Mouse (Mus musculus): ENCODE data around the gene Tcf7l2.

The Tcf7l2 gene

DNA sequence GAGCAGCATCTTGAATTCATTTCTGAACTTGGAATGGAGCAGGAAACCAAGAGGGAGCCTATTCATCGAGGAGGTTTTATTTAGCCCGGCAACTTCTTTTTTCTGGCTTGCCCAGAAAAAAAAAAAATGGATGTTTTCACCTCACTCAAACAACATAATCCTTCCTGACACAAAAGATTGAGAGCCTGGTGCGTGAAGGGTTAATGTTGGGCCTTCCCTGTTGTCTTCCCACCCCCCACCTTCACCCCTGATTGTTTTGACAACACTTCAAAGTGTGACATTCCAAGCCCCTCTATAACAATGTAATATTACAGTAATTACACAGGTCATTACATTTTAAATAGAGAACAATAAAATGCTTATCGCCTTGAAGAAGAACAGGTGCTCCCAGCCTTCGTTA, 4.6 kb downstream of the Tcf7l2 start:
- POLR2A ChIA-PET: interaction anchor here in 1 of 4 experiments (0.7 to 2.1 kb wide), 2 partner anchors 15 to 301 kb away, joined by 3 to 6 read pairs; no protein-coding TSS in a partner anchor
- CTCF ChIA-PET: no interaction called here

DNA sequence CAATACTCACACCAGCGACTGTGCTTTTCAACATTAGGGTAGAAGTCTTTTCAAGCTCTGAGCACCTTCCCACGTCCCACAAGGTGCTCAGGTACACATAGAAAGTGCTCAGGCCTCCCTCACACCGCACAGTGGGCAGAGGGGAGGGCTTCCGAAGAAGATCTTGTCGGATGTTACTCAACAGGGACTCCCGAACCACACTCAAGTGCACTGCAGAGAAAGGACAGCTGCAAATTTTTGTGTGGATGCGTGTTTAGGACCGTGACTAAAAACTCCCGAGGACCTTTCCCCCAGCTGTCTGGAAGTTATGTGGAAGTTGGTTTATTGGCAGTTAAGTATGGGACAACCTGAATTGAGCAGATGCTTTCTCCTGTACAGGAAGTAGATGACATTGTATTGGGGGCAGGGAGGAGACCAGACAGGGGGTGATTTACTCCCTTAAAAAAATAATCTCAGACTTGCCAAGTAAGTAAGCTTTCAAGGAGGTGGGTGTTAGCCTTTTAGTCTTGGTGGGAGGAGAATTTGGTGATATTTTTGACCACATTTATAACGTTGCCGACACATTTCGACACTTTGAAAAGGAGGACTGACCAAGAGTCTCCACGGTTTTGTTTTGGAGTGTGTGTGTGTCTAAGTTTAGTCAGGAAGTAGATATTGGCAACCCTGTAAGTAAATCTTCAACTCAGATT, 5.8 kb downstream of the Tcf7l2 start:
- ChIA-PET POLR2A (interaction anchor here in 2 of 4 experiments (0.7 to 1.6 kb wide), 7 partner anchors 14 to 302 kb away, joined by 3 to 7 read pairs (median 3); no protein-coding TSS in a partner anchor), CTCF (interaction anchor here in 2 of 4 experiments (0.6 kb wide), 2 partner anchors 289 to 513 kb away, joined by 4 to 6 read pairs; no protein-coding TSS in a partner anchor)

DNA sequence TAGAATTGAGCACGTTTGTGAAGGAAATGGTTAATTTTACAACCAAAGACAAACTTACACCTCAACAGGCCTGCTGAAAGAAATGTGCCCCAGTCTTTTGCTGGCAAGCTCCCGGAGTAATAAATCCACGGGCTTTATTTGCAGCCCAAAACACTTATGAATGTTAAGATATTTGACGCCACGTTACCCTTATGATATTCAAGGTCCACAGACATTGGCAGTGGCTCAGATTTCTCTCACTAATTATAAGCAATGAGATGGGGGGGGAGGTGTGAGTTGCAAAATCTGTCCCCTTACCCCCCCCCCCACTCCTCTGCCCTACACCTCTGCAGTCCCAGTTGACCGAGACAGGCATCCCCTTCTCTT, 6.3 kb downstream of the Tcf7l2 start:
- ChIA-PET CTCF (no interaction called here), POLR2A (interaction anchor here in 3 of 4 experiments (1.0 to 1.6 kb wide), 6 partner anchors 10 to 128 kb away, joined by 3 to 7 read pairs (median 4); no protein-coding TSS in a partner anchor)

DNA sequence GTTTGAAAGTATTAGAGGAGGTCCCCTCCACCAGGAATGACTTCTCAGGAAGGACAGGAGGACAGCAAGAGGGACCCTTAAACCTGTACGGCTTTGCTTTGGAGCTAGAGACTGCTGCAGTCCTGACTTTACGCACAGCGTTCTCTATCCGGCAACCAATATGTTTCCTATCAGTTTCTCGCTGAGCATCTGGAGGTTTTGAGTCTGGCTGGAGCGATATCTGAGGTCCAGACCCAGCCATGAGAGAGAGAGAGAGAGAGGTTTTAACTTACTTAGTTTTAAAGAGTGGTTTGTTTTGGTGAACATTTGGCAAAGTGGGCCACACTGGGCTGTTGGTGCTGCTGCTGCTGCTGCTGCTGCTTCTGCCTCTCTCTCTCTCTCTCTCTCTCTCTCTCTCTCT, 7.2 kb downstream of the Tcf7l2 start:
- CTCF ChIA-PET: interaction anchor here in 2 of 4 experiments (0.6 to 0.7 kb wide), 2 partner anchors 13 to 160 kb away, joined by 4 read pairs; no protein-coding TSS in a partner anchor
- POLR2A ChIA-PET: interaction anchor here (0.6 to 3.1 kb wide), 10 partner anchors 9 to 1056 kb away, joined by 3 to 23 read pairs (median 3); no protein-coding TSS in a partner anchor

DNA sequence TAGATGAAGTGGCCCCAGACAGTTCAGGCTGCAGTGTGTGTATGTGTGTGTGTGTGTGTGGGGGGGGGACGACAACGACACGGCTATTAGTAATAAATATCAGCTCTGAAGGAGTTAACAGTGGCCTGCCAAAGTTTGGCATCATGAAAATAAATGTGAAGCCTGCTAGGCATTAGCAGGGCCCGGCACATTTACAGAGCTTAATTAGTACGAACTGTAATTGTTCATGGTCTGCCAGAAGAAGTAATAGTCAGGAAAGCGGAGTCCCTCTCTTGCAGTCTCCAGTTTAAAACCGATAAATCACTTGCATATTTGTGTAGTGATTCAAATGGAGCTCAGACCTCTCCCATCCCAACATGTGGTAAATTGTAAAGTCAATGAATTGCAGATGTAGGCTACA, 7.9 kb downstream of the Tcf7l2 start:
- CTCF ChIA-PET: interaction anchor here in 2 of 4 experiments (0.6 to 1.3 kb wide), 3 partner anchors 12 to 159 kb away, joined by 3 to 4 read pairs (median 4); no protein-coding TSS in a partner anchor
- POLR2A ChIA-PET: interaction anchor here in 3 of 4 experiments (0.6 to 3.1 kb wide), 8 partner anchors 8 to 44 kb away, joined by 3 to 23 read pairs (median 3); partner anchors contain the start of gene Tcf7l2 (in 1 of the 3)

DNA sequence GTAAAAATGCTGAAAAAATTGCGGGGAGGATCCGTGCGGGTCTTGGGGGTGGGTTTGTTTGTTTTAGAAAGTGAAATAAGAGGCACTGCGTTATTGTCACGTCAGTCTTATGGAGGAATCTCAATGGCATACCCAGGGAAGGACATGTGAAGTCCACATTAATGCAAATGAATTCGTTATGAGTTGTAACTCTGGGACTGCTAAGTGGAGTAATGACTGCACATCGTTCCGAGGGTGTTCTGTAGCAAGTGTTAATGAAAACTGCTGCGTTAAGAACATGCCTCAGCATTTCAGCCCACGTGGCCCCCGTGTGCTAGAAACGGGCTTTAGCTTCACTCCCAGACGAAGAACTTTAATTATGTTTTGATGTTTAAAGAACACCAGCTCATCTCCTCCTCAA, 8.4 kb downstream of the Tcf7l2 start:
- ChIA-PET POLR2A (interaction anchor here in 3 of 4 experiments (0.7 to 3.1 kb wide), 6 partner anchors 9 to 35 kb away, joined by 3 to 23 read pairs (median 3); partner anchors contain the start of gene Tcf7l2 (in 1 of the 3)), CTCF (interaction anchor here in 1 of 4 experiments (1.3 kb wide), 1 partner anchor 128 kb away, joined by 3 read pairs; no protein-coding TSS in a partner anchor)

DNA sequence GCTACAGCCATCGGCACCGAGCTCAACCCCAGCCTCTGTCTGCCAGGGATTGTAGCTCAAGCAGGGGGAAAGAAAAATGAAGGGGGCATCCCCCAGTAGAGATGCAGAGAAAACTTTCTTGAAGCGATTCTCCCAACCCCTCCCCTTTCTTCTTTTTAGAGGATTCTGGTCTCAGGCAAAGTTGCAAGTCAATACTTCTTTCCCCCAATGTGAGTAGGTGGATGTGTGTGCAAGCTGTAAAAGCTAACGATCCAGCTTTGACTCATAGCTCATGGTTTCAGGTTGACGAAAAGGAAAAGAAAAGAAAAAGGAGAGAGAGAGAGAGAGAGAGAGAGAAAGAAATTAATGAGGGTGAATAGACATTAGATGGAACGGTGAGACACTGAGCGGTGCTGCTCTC, 8.8 kb downstream of the Tcf7l2 start:
- ChIA-PET POLR2A (interaction anchor here in 3 of 4 experiments (0.5 to 3.1 kb wide), 10 partner anchors 9 to 527 kb away, joined by 3 to 23 read pairs (median 3); partner anchors contain the start of gene Tcf7l2 (in 1 of the 3)), CTCF (interaction anchor here in 1 of 4 experiments (1.3 kb wide), 1 partner anchor 127 kb away, joined by 3 read pairs; no protein-coding TSS in a partner anchor)

DNA sequence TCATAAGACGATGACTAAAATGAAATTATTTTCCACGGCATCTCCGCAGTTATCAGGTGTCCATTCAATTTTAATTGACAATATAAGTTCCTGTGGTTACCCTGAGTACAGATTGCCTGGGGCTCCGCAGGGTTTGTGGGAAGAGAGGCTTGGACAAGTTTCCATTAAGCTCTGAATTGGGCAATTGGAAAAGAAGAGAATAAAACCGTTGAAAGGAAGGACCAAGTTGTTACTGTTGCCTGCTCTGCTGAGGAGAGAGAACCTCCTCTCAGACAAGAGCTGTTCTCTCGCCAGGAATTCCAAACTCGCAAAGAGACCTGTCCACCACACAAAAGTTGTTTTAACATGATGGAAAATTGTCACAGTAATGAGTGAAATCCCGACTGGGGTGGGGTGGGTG, 11.2 kb downstream of the Tcf7l2 start:
- POLR2A ChIA-PET: interaction anchor here in 2 of 4 experiments (0.6 to 1.3 kb wide), 4 partner anchors 9 to 155 kb away, joined by 3 to 5 read pairs (median 3); no protein-coding TSS in a partner anchor
- CTCF ChIA-PET: interaction anchor here in 1 of 4 experiments (0.9 kb wide), 1 partner anchor 62 kb away, joined by 3 read pairs; no protein-coding TSS in a partner anchor

DNA sequence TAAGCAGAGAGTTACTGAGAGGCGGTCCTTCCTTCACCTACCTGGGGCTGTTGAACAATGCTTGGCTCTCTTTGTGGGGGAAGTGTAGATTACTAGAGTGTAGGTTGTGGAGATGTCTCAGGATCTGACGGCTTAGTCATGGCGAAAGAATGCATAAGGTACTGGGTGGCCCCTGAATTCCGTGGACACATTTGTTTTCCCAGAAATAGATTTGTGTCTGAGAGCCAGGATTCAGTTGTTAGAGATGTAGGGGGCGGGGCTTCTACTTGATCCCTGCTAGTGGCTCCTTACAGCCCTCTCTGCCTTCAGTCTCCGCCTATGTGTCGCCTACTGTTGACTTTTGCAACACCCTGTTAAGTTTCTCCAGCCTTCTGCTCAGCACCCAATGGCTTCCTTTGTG, 12.7 kb downstream of the Tcf7l2 start:
- ChIA-PET POLR2A (interaction anchor here in 2 of 4 experiments (0.6 to 1.2 kb wide), 3 partner anchors 11 to 153 kb away, joined by 3 to 4 read pairs (median 3); no protein-coding TSS in a partner anchor), CTCF (interaction anchor here in 1 of 4 experiments (0.6 kb wide), 1 partner anchor 109 kb away, joined by 3 read pairs; no protein-coding TSS in a partner anchor)

DNA sequence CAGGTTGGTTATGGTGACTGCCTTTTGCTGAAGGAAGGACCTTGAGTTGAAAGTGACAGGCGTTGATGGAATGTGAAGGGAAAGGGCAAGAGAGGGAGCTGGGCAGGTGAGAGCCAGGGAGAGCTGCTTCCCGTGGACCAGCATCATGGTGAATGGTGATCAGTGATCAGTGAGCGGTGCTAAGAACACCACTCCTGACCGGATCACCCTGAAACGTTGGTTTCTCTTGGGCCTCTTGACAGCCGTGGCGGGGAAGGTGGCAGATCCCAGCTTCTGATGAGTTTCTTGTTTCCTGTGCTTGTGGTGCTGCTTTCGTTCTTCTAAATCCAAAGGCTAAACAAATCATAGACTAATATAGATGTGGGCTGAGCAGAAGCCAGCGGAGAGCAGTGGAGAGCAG, 13.8 kb downstream of the Tcf7l2 start:
- ChIA-PET POLR2A (interaction anchor here in 1 of 4 experiments (0.6 to 0.8 kb wide), 2 partner anchors 12 to 51 kb away, joined by 4 read pairs; no protein-coding TSS in a partner anchor), CTCF (interaction anchor here in 1 of 4 experiments (0.6 kb wide), 1 partner anchor 17 kb away, joined by 3 read pairs; no protein-coding TSS in a partner anchor)

DNA sequence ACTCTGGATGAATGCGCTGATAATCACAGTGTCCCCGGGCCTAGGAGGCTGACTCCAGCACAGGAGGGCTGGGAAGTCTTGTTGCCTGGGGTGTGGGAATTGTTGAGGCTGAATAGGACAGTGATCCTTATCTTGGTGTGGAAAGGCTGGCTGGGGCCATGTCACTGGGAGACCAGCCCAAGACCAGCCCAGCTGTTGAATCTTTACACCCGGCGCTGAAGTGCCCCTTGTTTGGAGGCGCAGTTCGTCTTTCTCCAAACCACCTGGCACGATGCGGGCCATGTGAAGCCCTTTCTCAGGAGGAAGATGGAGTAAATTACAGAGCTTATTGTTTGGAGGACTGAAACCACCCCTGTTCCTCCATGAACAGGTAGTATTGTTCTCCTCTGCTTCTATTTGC, 15.1 kb downstream of the Tcf7l2 start:
- CTCF ChIA-PET: no interaction called here
- POLR2A ChIA-PET: interaction anchor here in 2 of 4 experiments (0.5 to 1.6 kb wide), 7 partner anchors 12 to 38 kb away, joined by 3 to 6 read pairs (median 4); partner anchors contain the start of gene Tcf7l2 (in 1 of the 2)

DNA sequence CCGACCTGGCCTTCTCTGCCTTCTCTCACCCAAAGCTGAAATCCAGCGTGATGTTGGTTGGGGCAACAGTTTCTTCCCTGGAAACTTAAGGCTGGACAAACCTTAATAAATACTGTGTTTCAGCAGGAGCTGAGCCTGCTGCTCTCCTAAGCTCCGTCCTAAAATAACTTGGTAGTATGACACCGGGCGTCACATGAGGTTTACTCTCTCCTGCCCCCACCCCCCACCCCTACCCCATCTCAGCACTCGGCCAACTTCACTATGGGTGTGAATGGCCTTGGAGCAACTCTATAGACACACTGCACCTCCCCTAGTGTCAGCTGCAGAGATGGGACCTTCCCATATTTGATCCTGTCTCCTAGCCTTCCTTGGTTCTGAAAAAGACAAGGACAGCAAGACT, 15.8 kb downstream of the Tcf7l2 start:
- CTCF ChIA-PET: no interaction called here
- POLR2A ChIA-PET: interaction anchor here in 3 of 4 experiments (0.9 to 1.6 kb wide), 8 partner anchors 9 to 49 kb away, joined by 3 to 6 read pairs (median 3); partner anchors contain the start of gene Tcf7l2 (in 1 of the 3)

DNA sequence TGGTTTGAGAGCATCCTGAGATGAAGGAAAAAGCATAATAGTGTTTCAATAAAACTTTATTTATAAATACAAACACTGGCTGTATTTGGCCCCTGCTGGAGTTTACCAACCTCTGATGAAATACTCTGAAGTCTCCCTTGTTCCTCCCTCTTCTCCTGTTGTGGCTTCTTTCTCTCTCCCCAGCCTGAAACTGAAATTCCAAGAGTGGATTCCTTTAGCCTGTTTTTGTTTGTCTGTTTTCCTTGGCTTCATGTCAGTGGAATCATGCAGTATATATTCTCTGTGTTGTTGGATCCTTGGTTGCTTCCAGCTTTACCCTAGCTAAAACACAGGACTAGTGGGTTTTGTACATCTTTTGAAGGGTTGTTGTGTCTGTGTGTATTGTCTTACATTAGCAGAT, 16.5 kb downstream of the Tcf7l2 start:
- CTCF ChIA-PET: no interaction called here
- POLR2A ChIA-PET: interaction anchor here in 3 of 4 experiments (0.5 to 5.5 kb wide), 6 partner anchors 8 to 1597 kb away, joined by 3 to 23 read pairs (median 4); no protein-coding TSS in a partner anchor

DNA sequence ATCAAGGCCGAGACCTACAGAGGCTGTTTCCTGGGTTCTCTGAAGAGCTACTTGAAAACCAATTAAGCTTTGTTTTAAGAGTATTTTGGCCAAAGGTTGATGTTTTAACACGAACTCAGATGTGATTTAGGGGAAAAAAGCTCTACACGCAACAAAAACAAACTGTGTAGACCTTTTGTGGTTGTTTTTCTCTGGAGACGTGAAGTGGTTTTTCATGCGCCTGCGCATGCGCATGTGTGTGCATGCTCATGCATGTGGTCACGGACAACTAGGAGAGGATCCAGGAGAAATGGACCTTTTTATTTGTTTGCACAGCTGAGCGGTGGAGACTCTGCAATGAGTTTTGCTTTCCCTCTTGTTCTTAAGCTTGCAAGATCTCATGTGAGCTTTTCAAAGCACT, 17.4 kb downstream of the Tcf7l2 start:
- ChIA-PET CTCF (no interaction called here), POLR2A (interaction anchor here in 1 of 4 experiments (0.7 to 5.5 kb wide), 6 partner anchors 9 to 38 kb away, joined by 3 to 23 read pairs (median 4); no protein-coding TSS in a partner anchor)

DNA sequence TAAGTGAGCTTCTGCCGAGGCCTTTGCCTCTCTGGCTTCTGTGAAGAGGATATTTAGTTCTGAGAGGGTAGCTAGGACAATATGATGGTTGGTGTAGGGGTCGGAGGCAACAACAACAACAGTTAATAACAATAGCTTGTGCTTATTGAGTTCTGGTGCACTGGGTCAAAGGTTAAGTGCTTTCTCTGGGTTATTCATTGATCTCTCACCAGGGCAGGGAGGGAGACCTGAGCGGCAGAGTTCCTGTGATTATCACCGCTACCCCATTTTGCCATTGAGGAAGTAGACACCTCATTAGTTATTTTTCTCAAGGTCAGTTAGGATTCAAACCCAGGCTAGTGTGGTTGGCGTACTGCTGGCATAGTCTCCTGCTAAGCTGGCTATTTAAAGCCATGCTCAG, 19.5 kb downstream of the Tcf7l2 start:
- POLR2A ChIA-PET: interaction anchor here in 2 of 4 experiments (0.7 to 5.5 kb wide), 8 partner anchors 11 to 86 kb away, joined by 3 to 23 read pairs (median 3); no protein-coding TSS in a partner anchor

DNA sequence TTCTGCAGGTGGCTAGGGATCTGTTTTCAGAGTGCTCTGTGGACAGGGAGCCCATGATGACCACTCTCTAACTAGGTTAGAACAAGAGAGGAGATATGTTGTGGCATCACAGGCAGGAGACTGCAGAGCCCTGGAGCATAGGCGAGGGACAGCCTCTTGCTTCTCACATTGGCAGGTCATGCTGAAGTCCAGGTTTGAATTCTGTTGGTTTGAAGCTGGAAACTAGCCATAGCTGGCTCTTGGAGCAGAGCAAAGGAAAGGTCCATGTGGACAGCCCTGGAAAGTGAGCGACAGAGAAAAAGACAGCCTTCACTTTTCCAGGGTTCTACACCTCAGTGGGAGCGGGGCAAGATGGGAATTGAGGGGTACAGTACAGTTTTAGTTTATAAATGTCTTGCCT, 20.6 kb downstream of the Tcf7l2 start:
- POLR2A ChIA-PET: interaction anchor here in 2 of 4 experiments (1.0 to 5.5 kb wide), 6 partner anchors 9 to 43 kb away, joined by 3 to 23 read pairs (median 6); no protein-coding TSS in a partner anchor
- CTCF ChIA-PET: interaction anchor here in 1 of 4 experiments (0.6 kb wide), 1 partner anchor 13 kb away, joined by 4 read pairs; no protein-coding TSS in a partner anchor

More for the DNA sequence above, 19.5 kb downstream of the Tcf7l2 start:
- CTCF ChIA-PET: no interaction called here

DNA sequence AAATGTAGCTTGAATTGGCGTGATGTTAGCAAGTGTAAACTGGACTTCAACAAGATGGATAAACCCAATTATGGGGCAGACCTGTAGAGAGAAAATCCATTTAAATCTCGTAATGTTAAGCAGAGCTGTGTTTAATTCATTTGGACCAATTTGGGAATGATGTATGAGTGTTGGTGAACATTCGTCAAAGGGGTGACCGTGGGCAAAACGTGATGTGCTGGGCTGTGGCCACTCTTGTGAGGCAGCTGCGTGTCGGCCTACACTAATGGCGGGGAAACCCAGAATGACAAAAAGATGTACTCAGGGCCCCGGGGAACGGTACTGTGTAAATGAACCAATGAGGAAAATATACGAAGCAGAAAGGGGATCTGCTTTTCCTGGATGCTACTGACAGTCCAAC, 24.2 kb downstream of the Tcf7l2 start:
- POLR2A ChIA-PET: interaction anchor here in 1 of 4 experiments (0.6 to 1.3 kb wide), 4 partner anchors 34 to 290 kb away, joined by 3 read pairs; no protein-coding TSS in a partner anchor

DNA sequence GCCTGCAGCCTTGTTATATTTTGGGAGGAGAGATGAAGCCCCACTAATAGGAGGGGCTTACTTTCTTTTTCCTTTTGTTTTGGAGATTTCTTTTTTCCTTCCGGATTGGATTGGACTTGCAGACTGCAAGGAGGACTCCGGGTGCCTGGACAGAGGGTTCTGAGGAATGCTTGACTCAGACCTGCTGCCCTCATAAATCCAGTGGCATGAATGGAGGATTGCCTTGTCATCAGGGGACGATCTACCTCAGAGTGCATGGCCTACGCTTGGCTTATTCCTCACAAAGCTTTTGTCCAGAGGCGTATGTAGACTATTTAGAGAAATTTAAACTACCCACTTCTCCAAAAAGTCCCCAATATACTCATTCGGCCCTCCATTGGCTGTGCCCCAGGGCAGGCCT, 25.5 kb downstream of the Tcf7l2 start:
- POLR2A ChIA-PET: interaction anchor here in 3 of 4 experiments (0.7 to 1.6 kb wide), 7 partner anchors 12 to 311 kb away, joined by 3 to 4 read pairs (median 3); no protein-coding TSS in a partner anchor
- CTCF ChIA-PET: interaction anchor here in 1 of 4 experiments (0.6 kb wide), 1 partner anchor 1863 kb away, joined by 5 read pairs; no protein-coding TSS in a partner anchor

More for the DNA sequence above, 24.2 kb downstream of the Tcf7l2 start:
- CTCF ChIA-PET: interaction anchor here in 1 of 4 experiments (0.5 kb wide), 1 partner anchor 213 kb away, joined by 3 read pairs; no protein-coding TSS in a partner anchor
